Mouse (Mus musculus) CH12.LX (cell line): ENCODE measurements at regions not wholly inside any gene's neighbourhood (a gene's known extent, or its start where the extent isn't known, plus 50 kb on each side); places are given as distances from the start of the nearest gene placed in this dataset.

Experiments
- CTCF ChIP-seq, 2 experiments: IDR thresholded peaks in 1 of 2; conservative IDR thresholded peaks in 1 of 2; 2 replicates each; pipeline ENCODE4 v1.5.1; 2011 to 2012; ENCODE audit warnings: low read depth in 2 of 2, low read length in 2 of 2, improper control_type of control experiment in 1 of 2, inconsistent platforms in 1 of 2, mild to moderate bottlenecking in 1 of 2, moderate library complexity in 1 of 2
- ELF1 ChIP-seq: IDR thresholded peaks from 2 replicates; pipeline ENCODE4 v1.6.1; 2014; ENCODE audit warnings: low read depth, mild to moderate bottlenecking, inconsistent platforms, low read length, improper control_type of control experiment
- MAFK ChIP-seq: IDR thresholded peaks from 2 replicates; pipeline ENCODE4 v1.6.1; 2011; ENCODE audit warnings: low read length, improper control_type of control experiment; ENCODE audit not compliant: insufficient replicate concordance
- MAX ChIP-seq: IDR thresholded peaks from 2 replicates; pipeline ENCODE4 v1.6.1; 2011; ENCODE audit warnings: low read length, improper control_type of control experiment
- MEF2A ChIP-seq: IDR thresholded peaks from 2 replicates; pipeline ENCODE4 v1.6.1; 2014; ENCODE audit warnings: low read depth, mild to moderate bottlenecking, inconsistent platforms, low read length, improper control_type of control experiment, borderline replicate concordance
- MXI1 ChIP-seq: IDR thresholded peaks from 2 replicates; pipeline ENCODE4 v1.6.1; 2011; ENCODE audit warnings: mild to moderate bottlenecking, low read depth, low read length, improper control_type of control experiment
- NELFE ChIP-seq: IDR thresholded peaks from 2 replicates; pipeline ENCODE4 v1.6.1; 2011; ENCODE audit warnings: low read depth, low read length, improper control_type of control experiment
- POLR2A ChIP-seq: IDR thresholded peaks from 2 replicates; pipeline ENCODE4 v1.6.1; 2011; ENCODE audit warnings: low read depth, mild to moderate bottlenecking, improper control_type of control experiment, low read length
- POLR2AphosphoS2 ChIP-seq: IDR thresholded peaks from 2 replicates; pipeline ENCODE4 v1.6.1; 2011; ENCODE audit warnings: low read depth, low read length, improper control_type of control experiment
- RCOR1 ChIP-seq: conservative IDR thresholded peaks from 2 replicates; pipeline ENCODE4 v1.6.1; 2012; ENCODE audit warnings: low read depth, mild to moderate bottlenecking, inconsistent platforms, low read length, improper control_type of control experiment
- TCF12 ChIP-seq: IDR thresholded peaks from 2 replicates; pipeline ENCODE4 v1.6.1; 2014; ENCODE audit warnings: low read depth, mild to moderate bottlenecking, inconsistent platforms, low read length, improper control_type of control experiment
- USF1 ChIP-seq: IDR thresholded peaks from 2 replicates; pipeline ENCODE4 v1.6.1; 2014; ENCODE audit warnings: low read depth, mild to moderate bottlenecking, inconsistent platforms, low read length, improper control_type of control experiment
- ZKSCAN1 ChIP-seq: IDR thresholded peaks from 2 replicates; pipeline ENCODE4 v1.6.1; 2012; ENCODE audit warnings: low read depth, inconsistent platforms, low read length, improper control_type of control experiment, borderline replicate concordance
- ZNF384 ChIP-seq: IDR thresholded peaks from 2 replicates; pipeline ENCODE4 v1.6.1; 2012; ENCODE audit warnings: low read depth, low read length, improper control_type of control experiment, inconsistent platforms

DNA sequence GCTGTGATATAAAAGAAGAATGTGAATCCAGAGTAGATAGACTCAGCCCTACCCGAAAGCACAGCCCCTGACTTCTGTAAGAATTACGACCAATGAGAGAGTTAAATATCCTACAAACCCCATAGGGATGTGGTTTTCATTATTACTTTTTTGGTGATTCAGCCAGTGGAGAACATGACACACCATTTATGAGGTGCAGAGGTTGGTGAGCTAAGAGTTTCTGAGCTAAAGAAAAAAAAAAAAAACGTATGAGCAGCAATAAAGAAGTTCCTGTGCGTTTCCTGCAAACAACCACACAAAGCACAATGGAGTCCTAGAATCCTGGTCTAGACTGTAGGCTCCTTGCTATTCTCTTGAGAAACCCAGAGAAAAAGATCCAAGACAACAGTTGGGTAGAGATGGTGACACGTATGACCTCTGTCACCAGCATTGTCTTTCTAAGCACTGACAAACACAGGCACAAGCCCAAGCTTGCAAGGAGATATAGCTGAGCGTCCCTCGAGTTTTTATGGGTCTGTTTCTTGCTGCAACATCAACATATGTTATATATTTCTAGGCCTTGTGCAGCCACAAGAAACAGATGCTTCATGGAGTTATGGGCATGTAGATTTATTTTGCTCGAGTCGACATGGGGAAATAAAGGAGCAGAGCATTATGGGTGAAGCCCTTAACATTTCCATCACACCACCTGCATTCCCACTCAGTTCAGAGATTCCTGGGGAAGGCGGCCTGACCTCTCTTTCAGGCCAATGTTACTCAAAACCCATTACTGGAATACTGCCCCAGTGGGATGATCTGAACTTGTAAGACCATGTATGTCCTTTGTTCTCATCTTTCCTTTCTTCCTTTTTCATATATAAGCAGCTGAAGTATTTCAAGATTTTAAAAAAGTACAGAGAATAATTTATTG is 263.1 kb upstream of the Lyplal1 start:
- TF ChIP-seq MEF2A = no peak
- no peak for TF ChIP-seq CTCF (conservative IDR thresholded peaks at IDR 0.05 in 1 of 2, IDR thresholded peaks at IDR 0.05 in 1 of 2; ENCODE audit: low read depth in 2 of 2, low read length in 2 of 2)
- no peak for TF ChIP-seq ZNF384
- no peak for TF ChIP-seq POLR2A
- no peak for TF ChIP-seq MAFK
- no peak for TF ChIP-seq TCF12
- TF ChIP-seq MXI1 = no peak
- no peak for TF ChIP-seq RCOR1
- TF ChIP-seq MAX = no peak
- TF ChIP-seq USF1 = no peak
- no peak for TF ChIP-seq NELFE
- no peak for TF ChIP-seq POLR2AphosphoS2
- no peak for TF ChIP-seq ZKSCAN1
- no peak for TF ChIP-seq ELF1
